Mouse (Mus musculus) naive thymus-derived CD4-positive, alpha-beta T cell, adult 2 months (primary cell): ENCODE data around the gene Wdr61.

Source experiments
- DNase-seq: peaks from one replicate; pipeline ENCODE4 v3.0.0-alpha.2; 2011; ENCODE audit warnings: low read depth

Wdr61 gene

GRCm38 (mm10) chr9:54682846-54683245 lies 51.5 kb downstream of the Wdr61 start:
- no peak for DNase-seq

- peak; percentile 73 for DNase-seq
Observed at GRCm38 (mm10) chr9:54676531-54676986, 57.8 kb downstream of the Wdr61 start.

- DNase-seq = no peak
Observed at GRCm38 (mm10) chr9:54673887-54674286, 60.4 kb downstream of the Wdr61 start.

- no peak for DNase-seq
Observed at GRCm38 (mm10) chr9:54671962-54672361, 62.4 kb downstream of the Wdr61 start.

GRCm38 (mm10) chr9:54668455-54668854 lies 65.9 kb downstream of the Wdr61 start:
- DNase-seq = no peak

- DNase-seq = no peak
Observed at GRCm38 (mm10) chr9:54666116-54666515, 68.2 kb downstream of the Wdr61 start.
